Mouse (Mus musculus) brown adipose tissue, adult 24 weeks (tissue): ENCODE data around the gene Chchd6. TPM values are rescaled to one million over a fixed set of nuclear protein-coding genes. Genes with fewer than 3 reads are reported as not detected.

Experiments
- H3K27ac ChIP-seq: fragments of 200-500 bp; replicated peaks from 2 replicates; pipeline ENCODE4 v1.5.1; 2012; ENCODE audit warnings: low read depth, mild to moderate bottlenecking, low read length
- H3K4me1 ChIP-seq: fragments of 200-500 bp; 2 replicates; pipeline ENCODE4 v1.6.1; 2012; ENCODE audit warnings: low read length, mixed read lengths; ENCODE audit not compliant: control insufficient read depth, insufficient read depth, insufficient read length
- H3K4me3 ChIP-seq: fragments of 200-500 bp; 2 replicates; pipeline ENCODE4 v1.5.1; 2012; ENCODE audit warnings: low read depth, mild to moderate bottlenecking, low read length, moderate library complexity; ENCODE audit not compliant: insufficient read depth
- polyA plus RNA-seq: library from polyadenylated mRNA; stranded (reverse); fragments of >200 nt; gene quantifications from 2 replicates; pipeline ENCODE4 v1.2.4, GENCODE M21; 2012; ENCODE audit not compliant: missing spikeins, insufficient read depth, insufficient read length

Chchd6 gene
- polyA plus RNA-seq, 1 experiment, result 79.4 TPM

- Histone ChIP-seq H3K4me1 (no peaks in the 10 kb centered on the region; the same call in 1 of the 2 replicates), H3K27ac (no peak overlapping the region), H3K4me3 (no peak overlapping the region)
Measured at GRCm38 (mm10) chr6:89563381-89563780, 32.1 kb downstream of the Chchd6 start.

GRCm38 (mm10) chr6:89560826-89561225 is 34.6 kb downstream of the Chchd6 start:
- no peak overlapping the region for H3K4me3 ChIP-seq

GRCm38 (mm10) chr6:89557654-89558053 is 37.8 kb downstream of the Chchd6 start:
- no peak overlapping the region for H3K4me3 ChIP-seq
- no peak overlapping the region for H3K27ac ChIP-seq
- H3K4me1 ChIP-seq, result no peaks in the 10 kb centered on the region

More at GRCm38 (mm10) chr6:89560826-89561225, 34.6 kb downstream of the Chchd6 start:
- no peak overlapping the region for H3K27ac ChIP-seq
- no peaks in the 10 kb centered on the region for H3K4me1 ChIP-seq

- no peaks in the 10 kb centered on the region for H3K4me1 ChIP-seq
- H3K4me3 ChIP-seq, result no peak overlapping the region
- no peak overlapping the region for H3K27ac ChIP-seq
Measured at GRCm38 (mm10) chr6:89556566-89556965, 38.9 kb downstream of the Chchd6 start.

- no peak overlapping the region for H3K27ac ChIP-seq
- no peaks in the 10 kb centered on the region for H3K4me1 ChIP-seq
- H3K4me3 ChIP-seq, result no peak overlapping the region
Measured at GRCm38 (mm10) chr6:89555971-89556370, 39.5 kb downstream of the Chchd6 start.

- Histone ChIP-seq H3K4me3 (no peak overlapping the region), H3K4me1 (no peaks in the 10 kb centered on the region), H3K27ac (no peak overlapping the region)
Measured at GRCm38 (mm10) chr6:89554029-89554428, 41.4 kb downstream of the Chchd6 start.

GRCm38 (mm10) chr6:89553012-89553704 is 42.3 kb downstream of the Chchd6 start:
- no peaks in the 10 kb centered on the region for H3K4me1 ChIP-seq
- no peak overlapping the region for H3K4me3 ChIP-seq
- H3K27ac ChIP-seq, result no peak overlapping the region

- Histone ChIP-seq H3K4me3 (no peak overlapping the region), H3K27ac (no peak overlapping the region), H3K4me1 (no peaks in the 10 kb centered on the region)
Measured at GRCm38 (mm10) chr6:89552321-89553011, 43.0 kb downstream of the Chchd6 start.

- H3K4me3 ChIP-seq, result no peak overlapping the region
- H3K4me1 ChIP-seq, result no peaks in the 10 kb centered on the region
- no peak overlapping the region for H3K27ac ChIP-seq
Measured at GRCm38 (mm10) chr6:89549157-89549556, 46.3 kb downstream of the Chchd6 start.

- no peaks in the 10 kb centered on the region for H3K4me1 ChIP-seq
- no peak overlapping the region for H3K4me3 ChIP-seq
- H3K27ac ChIP-seq, result no peak overlapping the region
Measured at GRCm38 (mm10) chr6:89547951-89548350, 47.5 kb downstream of the Chchd6 start.

GRCm38 (mm10) chr6:89538102-89538751 is 57.2 kb downstream of the Chchd6 start:
- H3K27ac ChIP-seq, result no peak overlapping the region
- no peak overlapping the region for H3K4me3 ChIP-seq
- H3K4me1 ChIP-seq, result no peaks in the 10 kb centered on the region

GRCm38 (mm10) chr6:89535626-89536225 is 59.7 kb downstream of the Chchd6 start:
- no peak overlapping the region for H3K4me3 ChIP-seq
- no peak overlapping the region for H3K27ac ChIP-seq
- no peaks in the 10 kb centered on the region for H3K4me1 ChIP-seq

- no peaks in the 10 kb centered on the region for H3K4me1 ChIP-seq
- H3K4me3 ChIP-seq, result no peak overlapping the region
- no peak overlapping the region for H3K27ac ChIP-seq
Measured at GRCm38 (mm10) chr6:89524766-89525165, 70.7 kb downstream of the Chchd6 start.

- Histone ChIP-seq H3K27ac (no peak overlapping the region), H3K4me1 (no peaks in the 10 kb centered on the region), H3K4me3 (no peak overlapping the region)
Measured at GRCm38 (mm10) chr6:89510154-89510553, 85.3 kb downstream of the Chchd6 start.

- Histone ChIP-seq H3K27ac (no peak overlapping the region), H3K4me1 (no peaks in the 10 kb centered on the region)
Measured at GRCm38 (mm10) chr6:89508725-89509124, 86.7 kb downstream of the Chchd6 start.

More at GRCm38 (mm10) chr6:89508725-89509124, 86.7 kb downstream of the Chchd6 start:
- no peak overlapping the region for H3K4me3 ChIP-seq
